Mouse (Mus musculus) spleen, adult 2 months (tissue): Measurements from ENCODE around the gene Pard3. TPM values are rescaled to one million over a fixed set of nuclear protein-coding genes. Genes with fewer than 3 reads are reported as not detected.

Experiments
- DNase-seq, 2 experiments: peaks; one replicate each; pipeline versions ENCODE4 v3.0.0 to v3.0.0-alpha.2; 2012 to 2021; ENCODE audit warnings: low spot score in 2 of 2, low read depth in 1 of 2
- H3K27ac ChIP-seq: fragments of 200-500 bp; 2 replicates; pipeline ENCODE4 v1.5.1; 2012; ENCODE audit warnings: low read length, inconsistent platforms; ENCODE audit not compliant: insufficient read depth
- H3K27me3 ChIP-seq: fragments of 200-500 bp; 2 replicates; pipeline ENCODE4 v1.6.1; 2012; ENCODE audit warnings: mild to moderate bottlenecking, moderate library complexity, low read length, inconsistent platforms; ENCODE audit not compliant: control insufficient read depth, insufficient read depth
- H3K36me3 ChIP-seq: fragments of 200-500 bp; 2 replicates; pipeline ENCODE4 v1.6.1; 2012; ENCODE audit warnings: mild to moderate bottlenecking, low read length, inconsistent platforms; ENCODE audit not compliant: control insufficient read depth, insufficient read depth
- H3K4me1 ChIP-seq: fragments of 200-500 bp; 2 replicates; pipeline ENCODE4 v1.6.1; 2011; ENCODE audit warnings: inconsistent platforms; ENCODE audit not compliant: control insufficient read depth, insufficient read depth, insufficient read length
- H3K4me3 ChIP-seq: fragments of 200-500 bp; 2 replicates; pipeline ENCODE4 v1.5.1; 2011; ENCODE audit warnings: mild to moderate bottlenecking, inconsistent platforms; ENCODE audit not compliant: insufficient read depth, insufficient read length; ENCODE audit errors: extremely low read depth
- CTCF ChIP-seq: fragments of 200-500 bp; IDR thresholded peaks from 2 replicates; pipeline ENCODE4 v1.5.1; 2011; ENCODE audit warnings: mild to moderate bottlenecking, inconsistent platforms; ENCODE audit not compliant: insufficient read depth, insufficient read length, insufficient replicate concordance; ENCODE audit errors: extremely low read depth
- POLR2A ChIP-seq: fragments of 200-500 bp; IDR thresholded peaks from 2 replicates; pipeline ENCODE4 v1.6.1; 2011; ENCODE audit warnings: low read depth, low read length, inconsistent platforms
- WGBS: fragments of 180-500 bp; shearing (Covaris S2); methylation state at CpG from one replicate; pipeline ENCODE4 v1.1.7; 2018; 5-methylcytosine and 5-hydroxymethylcytosine counted together
- polyA plus RNA-seq: library from polyadenylated mRNA; depleted of rRNA; stranded (reverse); fragments of >200 nt; gene quantifications from 2 replicates; pipeline ENCODE4 v1.2.3, GENCODE M21; 2012

The Pard3 gene
- polyA plus RNA-seq, 1 experiment = 3.8 TPM

DNA sequence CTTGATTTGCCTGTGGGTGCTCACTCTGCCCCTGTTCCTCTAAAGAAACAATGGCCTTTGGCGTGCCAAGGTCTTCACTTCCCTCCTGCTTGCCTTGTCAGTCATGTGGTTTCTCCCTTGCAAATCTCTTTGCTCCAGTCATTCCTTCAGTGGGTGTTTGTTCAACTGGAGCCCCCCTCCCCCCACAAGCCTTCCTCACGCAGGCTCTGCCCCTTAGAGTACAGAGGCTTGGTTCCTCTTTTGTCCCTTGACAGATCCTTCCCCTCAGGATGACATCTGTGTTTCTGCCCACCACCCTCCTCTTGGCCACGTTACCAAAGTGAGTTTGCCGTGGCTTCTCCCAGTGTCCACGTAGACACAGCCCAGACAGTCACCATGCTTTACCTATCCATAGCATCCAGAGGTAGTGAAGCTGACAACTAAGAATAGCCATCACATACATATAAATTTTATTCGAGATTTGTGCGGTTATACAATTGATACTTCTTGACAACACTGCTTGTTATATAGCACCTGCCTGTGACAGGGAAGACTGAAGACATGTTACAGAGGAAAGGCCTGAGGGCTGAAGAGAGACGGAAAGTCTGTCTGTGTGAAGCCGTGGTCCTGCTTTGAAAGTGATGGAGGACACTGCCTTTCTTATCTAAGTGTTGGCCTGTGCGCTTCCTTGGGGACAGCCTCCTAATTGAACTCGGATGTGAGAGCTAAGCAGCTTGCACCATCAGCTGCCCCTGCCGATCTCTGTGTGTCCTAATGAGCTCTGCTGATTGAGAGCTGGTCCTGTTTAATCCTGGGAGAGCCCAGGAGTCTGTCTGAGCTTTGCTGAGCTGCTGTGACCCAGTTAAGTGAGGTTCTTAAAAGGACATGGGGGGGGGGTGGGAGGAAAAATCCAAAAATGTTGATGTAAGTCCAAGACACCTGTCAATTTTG is 266.8 kb downstream of the Pard3 start:
- Histone ChIP-seq H3K4me3 (no peak overlapping the region), H3K27me3 (no peaks in the 10 kb centered on the region), H3K27ac (no peak overlapping the region), H3K4me1 (no peaks in the 10 kb centered on the region; the same call in 1 of the 2 replicates), H3K36me3 (no peaks in the 10 kb centered on the region)
- 27% methylated on average over 12 of the region's 12 CpGs for WGBS
- no peak for DNase-seq
- no peak for TF ChIP-seq CTCF
- TF ChIP-seq POLR2A = no peak

DNA sequence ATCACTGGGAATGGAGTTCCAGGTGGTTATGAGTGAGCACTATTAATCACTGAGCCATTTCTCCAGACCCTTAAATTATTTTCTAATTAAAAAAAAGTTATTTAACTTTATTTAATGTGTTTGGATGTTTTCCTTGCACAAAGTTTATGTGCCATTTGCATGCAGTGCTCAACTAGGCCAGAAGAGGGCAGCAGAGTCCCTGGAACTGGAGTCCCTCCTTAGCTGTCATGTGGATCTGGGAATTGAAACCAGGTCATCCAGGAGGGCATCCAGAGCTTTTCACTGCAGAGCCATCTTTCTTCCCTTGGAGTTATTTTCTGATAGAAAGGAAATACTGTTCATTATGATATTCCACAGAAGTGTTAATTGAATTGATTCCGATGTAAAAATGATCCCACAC is 268.1 kb downstream of the Pard3 start:
- WGBS = 93% methylated on average over 1 of the region's 1 CpGs
- Histone ChIP-seq H3K4me1 (no peaks in the 10 kb centered on the region), H3K4me3 (no peak overlapping the region), H3K27me3 (no peaks in the 10 kb centered on the region), H3K36me3 (no peaks in the 10 kb centered on the region), H3K27ac (no peak overlapping the region)
- TF ChIP-seq CTCF (peak; percentile 74; the same call in 1 of the 2 replicates), POLR2A (no peak)
- peak in 1 of 2 experiments; percentile 44 for DNase-seq

DNA sequence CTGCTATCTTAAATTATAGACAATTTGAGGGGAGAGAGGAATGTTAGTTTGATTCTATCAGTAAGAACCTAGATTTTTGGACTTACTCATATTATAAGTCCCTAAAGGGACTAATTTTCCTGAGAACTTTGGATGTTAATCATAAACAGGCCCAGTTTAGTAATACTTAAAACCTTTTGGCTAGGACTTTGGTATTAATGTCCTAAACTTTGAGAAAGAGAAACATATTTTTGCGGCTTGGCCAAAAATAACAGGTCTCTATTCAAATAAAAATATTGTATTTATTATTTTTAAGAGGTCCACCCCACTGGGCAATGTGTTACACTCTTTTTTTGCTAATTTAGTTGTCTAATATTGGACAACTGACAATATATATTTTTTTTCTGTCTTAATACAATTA is 271.5 kb downstream of the Pard3 start:
- Histone ChIP-seq H3K4me3 (no peak overlapping the region), H3K27ac (no peak overlapping the region), H3K27me3 (no peaks in the 10 kb centered on the region), H3K36me3 (no peaks in the 10 kb centered on the region), H3K4me1 (no peaks in the 10 kb centered on the region)
- TF ChIP-seq POLR2A (no peak), CTCF (no peak)
- 94% methylated on average over 1 of the region's 1 CpGs for WGBS
- DNase-seq = no peak

DNA sequence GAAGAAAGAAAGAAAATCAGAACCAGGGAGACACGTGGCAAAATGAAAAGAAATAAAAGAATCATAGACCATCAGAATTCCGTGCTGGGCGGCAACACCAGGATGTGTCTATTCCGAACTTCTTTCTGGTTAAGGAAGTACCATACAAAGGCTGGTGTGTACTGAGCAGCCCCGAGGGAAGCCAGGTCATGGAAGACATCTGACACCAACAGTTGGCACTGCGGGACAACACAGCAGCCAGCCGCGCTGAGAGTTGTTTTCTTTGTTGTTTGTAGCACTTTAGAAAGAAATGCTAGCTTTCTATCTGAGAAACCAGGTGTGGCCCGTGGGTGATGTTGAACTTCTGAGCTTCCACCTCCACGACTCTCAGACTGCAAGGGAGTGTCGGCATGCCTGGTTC is 274.5 kb downstream of the Pard3 start:
- no peak for TF ChIP-seq CTCF
- TF ChIP-seq POLR2A = no peak
- Histone ChIP-seq H3K27ac (no peak overlapping the region), H3K4me3 (no peak overlapping the region), H3K27me3 (no peaks in the 10 kb centered on the region), H3K4me1 (no peaks in the 10 kb centered on the region), H3K36me3 (no peaks in the 10 kb centered on the region)
- DNase-seq = no peak
- 90% methylated on average over 11 of the region's 11 CpGs for WGBS

DNA sequence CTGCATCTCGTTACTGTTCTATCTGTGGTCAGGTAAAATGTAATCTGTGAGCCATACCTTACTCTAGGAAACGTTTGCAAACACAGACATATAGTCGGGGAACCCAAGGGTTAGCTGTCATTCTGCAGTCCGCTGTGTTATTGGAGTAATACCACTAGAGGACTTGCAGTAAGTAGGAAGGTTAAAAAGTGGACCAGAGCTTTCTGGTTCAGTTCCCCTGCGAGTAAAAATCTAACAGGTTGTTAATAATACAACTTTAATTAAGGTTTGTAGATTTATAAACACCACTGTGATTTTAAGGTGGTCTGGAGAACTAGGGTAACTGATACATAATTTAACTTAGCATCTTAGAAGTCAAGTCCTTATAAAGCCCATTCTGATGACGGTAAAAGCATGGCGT is 277.4 kb downstream of the Pard3 start:
- Histone ChIP-seq H3K27ac (no peak overlapping the region), H3K27me3 (no peaks in the 10 kb centered on the region), H3K4me1 (no peaks in the 10 kb centered on the region), H3K36me3 (no peaks in the 10 kb centered on the region), H3K4me3 (no peak overlapping the region)
- DNase-seq = no peak
- no peak for TF ChIP-seq CTCF
- TF ChIP-seq POLR2A = no peak
- 84% methylated on average over 7 of the region's 7 CpGs for WGBS

DNA sequence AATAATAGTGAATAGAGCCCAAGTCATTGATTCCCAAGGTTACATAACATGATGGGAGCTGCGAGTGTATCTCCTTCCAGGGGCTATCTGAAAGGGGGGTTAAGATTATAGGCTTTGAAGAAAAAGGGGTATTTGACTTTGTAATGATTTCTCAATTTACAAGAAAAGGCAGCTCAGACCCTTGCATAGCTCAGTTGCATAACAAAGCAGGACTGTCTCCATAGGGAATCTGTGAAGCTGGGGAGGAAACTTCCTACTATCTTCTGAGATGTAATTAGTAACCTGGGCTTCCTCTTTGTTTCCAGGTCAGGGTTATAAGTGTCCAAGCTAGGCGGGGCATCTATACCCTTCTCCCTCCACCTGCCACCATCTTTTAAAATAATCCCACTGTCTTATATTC is 279.4 kb downstream of the Pard3 start:
- H3K27me3 ChIP-seq = no peaks in the 10 kb centered on the region
- H3K36me3 ChIP-seq = no peaks in the 10 kb centered on the region
- WGBS = 79% methylated on average over 2 of the region's 2 CpGs
- no peak overlapping the region for H3K27ac ChIP-seq
- TF ChIP-seq POLR2A (no peak), CTCF (no peak)
- no peaks in the 10 kb centered on the region for H3K4me1 ChIP-seq
- no peak for DNase-seq
- H3K4me3 ChIP-seq = no peak overlapping the region

DNA sequence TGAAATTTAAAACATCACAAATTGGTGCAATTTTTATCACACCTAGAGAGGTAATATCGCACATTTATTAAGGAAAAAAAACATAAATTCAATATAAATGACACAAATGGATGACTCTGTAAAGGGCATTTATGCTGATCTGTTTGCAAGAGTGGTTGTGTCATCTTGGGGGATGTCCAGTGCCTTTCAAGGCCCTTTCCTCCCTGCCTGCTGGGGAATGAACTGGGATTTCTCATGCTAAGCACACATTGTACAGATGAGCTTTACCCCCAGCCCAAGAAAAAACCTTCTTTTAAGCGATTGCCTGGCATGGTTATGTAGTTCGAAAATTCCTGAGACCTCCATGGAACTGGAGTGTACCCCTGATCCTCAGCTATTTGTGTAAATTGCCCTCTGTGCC is 280.7 kb downstream of the Pard3 start:
- no peaks in the 10 kb centered on the region for H3K27me3 ChIP-seq
- no peak overlapping the region for H3K27ac ChIP-seq
- no peaks in the 10 kb centered on the region for H3K36me3 ChIP-seq
- TF ChIP-seq CTCF (no peak), POLR2A (no peak)
- WGBS = 92% methylated on average over 3 of the region's 3 CpGs
- no peaks in the 10 kb centered on the region for H3K4me1 ChIP-seq
- no peak overlapping the region for H3K4me3 ChIP-seq
- no peak for DNase-seq
